Mouse (Mus musculus) heart, embryonic 11.5 days (tissue): ENCODE data around the gene Ralgapb. TPM values are rescaled to one million over a fixed set of nuclear protein-coding genes. Genes with fewer than 3 reads are reported as not detected.

Experiments used
- ATAC-seq: fragments of 200-750 bp; cut with Nextera tagmentation; replicated peaks from 2 replicates; pipeline ENCODE4 v1.8.0; 2017; ENCODE audit warnings: moderate library complexity; ENCODE audit not compliant: insufficient number of reproducible peaks, low FRiP score, low TSS enrichment
- H3K27ac ChIP-seq: fragments of 300-500 bp; sonication (generic); 2 replicates; pipeline ENCODE4 v1.5.1; 2014; ENCODE audit warnings: mild to moderate bottlenecking, low read depth, low read length
- H3K27me3 ChIP-seq: fragments of 300-500 bp; sonication (generic); 2 replicates; pipeline ENCODE4 v1.6.1; 2014; ENCODE audit warnings: mild to moderate bottlenecking, low read length, mixed read lengths; ENCODE audit not compliant: control insufficient read depth, insufficient read depth
- H3K36me3 ChIP-seq: fragments of 300-500 bp; sonication (generic); 2 replicates; pipeline ENCODE4 v1.6.1; 2014; ENCODE audit warnings: mild to moderate bottlenecking, low read length, moderate library complexity, mixed read lengths; ENCODE audit not compliant: control insufficient read depth, insufficient read depth
- H3K4me1 ChIP-seq: fragments of 300-500 bp; sonication (generic); 2 replicates; pipeline ENCODE4 v1.6.1; 2014; ENCODE audit warnings: low read length; ENCODE audit not compliant: control insufficient read depth, insufficient read depth
- H3K4me2 ChIP-seq: fragments of 300-500 bp; sonication (generic); 2 replicates; pipeline ENCODE4 v1.6.1; 2014; ENCODE audit warnings: mild to moderate bottlenecking, moderate library complexity
- H3K4me3 ChIP-seq: fragments of 300-500 bp; sonication (generic); 2 replicates; pipeline ENCODE4 v1.5.1; 2014; ENCODE audit warnings: low read depth, low read length
- H3K9ac ChIP-seq: fragments of 300-500 bp; sonication (generic); 2 replicates; pipeline ENCODE4 v1.6.1; 2014; ENCODE audit warnings: mild to moderate bottlenecking, low read depth, low read length, moderate library complexity
- H3K9me3 ChIP-seq: fragments of 300-500 bp; sonication (generic); replicated peaks from 2 replicates; pipeline ENCODE4 v1.6.1; 2016; ENCODE audit warnings: low read length; ENCODE audit not compliant: control insufficient read depth
- WGBS: fragments of 180-500 bp; shearing (Covaris S2); extraction: QIAGEN DNeasy Blood & Tissue Kit; methylation state at CpG from one replicate; pipeline ENCODE4 v1.1.7; 2014; ENCODE audit not compliant: insufficient replicate concordance; 5-methylcytosine and 5-hydroxymethylcytosine counted together
- polyA plus RNA-seq: library from polyadenylated mRNA; unstranded; fragments of >200 nt; fragmentation: Nextera tagmentation; extraction: Ambion mirVana; gene quantifications from 2 replicates; pipeline ENCODE4 v1.2.1, GENCODE M21; 2014

Gene Ralgapb
- polyA plus RNA-seq, 1 experiment from 2014 or later = 16.5 TPM

GRCm38 (mm10) chr2:158539433-158540305 is 130.0 kb downstream of the Ralgapb start:
- H3K4me3 ChIP-seq = no peak overlapping the region
- H3K27me3 ChIP-seq = peaks cover 11% of the 10 kb centered on the region; the same call in 1 of the 2 replicates
- H3K4me1 ChIP-seq = no peaks in the 10 kb centered on the region
- H3K4me2 ChIP-seq = peak overlapping the region; percentile 31
- H3K27ac ChIP-seq = no peak overlapping the region
- no peak overlapping the region for H3K9ac ChIP-seq
- 46% methylated on average over 24 of the region's 24 CpGs for WGBS
- no peaks in the 10 kb centered on the region for H3K36me3 ChIP-seq
- H3K9me3 ChIP-seq = no peaks in the 10 kb centered on the region
- no peak for ATAC-seq

- Histone ChIP-seq H3K9ac (no peak overlapping the region), H3K4me2 (no peak overlapping the region), H3K4me1 (no peaks in the 10 kb centered on the region), H3K9me3 (no peaks in the 10 kb centered on the region), H3K27me3 (peaks cover 11% of the 10 kb centered on the region; the same call in 1 of the 2 replicates), H3K4me3 (no peak overlapping the region), H3K27ac (no peak overlapping the region), H3K36me3 (no peaks in the 10 kb centered on the region)
- ATAC-seq = no peak
- WGBS = 48% methylated on average over 4 of the region's 4 CpGs
These were observed 131.6 kb downstream of the Ralgapb start for GRCm38 (mm10) chr2:158541286-158541685.

- H3K4me3 ChIP-seq = no peak overlapping the region
- ATAC-seq = no peak
- no peak overlapping the region for H3K9ac ChIP-seq
- H3K4me2 ChIP-seq = no peak overlapping the region
- no peaks in the 10 kb centered on the region for H3K36me3 ChIP-seq
- no peaks in the 10 kb centered on the region for H3K9me3 ChIP-seq
- WGBS = 62% methylated on average over 2 of the region's 2 CpGs
- H3K4me1 ChIP-seq = no peaks in the 10 kb centered on the region
- H3K27me3 ChIP-seq = peaks cover 22% of the 10 kb centered on the region
- H3K27ac ChIP-seq = no peak overlapping the region
These were observed 135.6 kb downstream of the Ralgapb start for GRCm38 (mm10) chr2:158545266-158545665.

GRCm38 (mm10) chr2:158546751-158547150 is 137.1 kb downstream of the Ralgapb start:
- ATAC-seq = no peak
- H3K9me3 ChIP-seq = no peaks in the 10 kb centered on the region
- H3K9ac ChIP-seq = peak overlapping the region; percentile 34; the same call in 1 of the 2 replicates
- peak overlapping the region; percentile 43 for H3K4me2 ChIP-seq
- WGBS = 7% methylated on average over 17 of the region's 17 CpGs
- H3K36me3 ChIP-seq = no peaks in the 10 kb centered on the region
- H3K27ac ChIP-seq = no peak overlapping the region
- no peak overlapping the region for H3K4me3 ChIP-seq
- no peaks in the 10 kb centered on the region for H3K4me1 ChIP-seq
- peaks cover 32% of the 10 kb centered on the region for H3K27me3 ChIP-seq

Other genes with a start within 250 kb of the Ralgapb start
- gene D630003M21Rik, start 180.6 kb upstream of the Ralgapb start, polyA plus RNA-seq = 0.37 and 0.57 TPM in 2 replicates
- gene Bpi, start 151.8 kb upstream of the Ralgapb start, polyA plus RNA-seq = not detected in 2 replicates
- gene Lbp, start 103.4 kb upstream of the Ralgapb start, polyA plus RNA-seq = 9.2 and 10.1 TPM in 2 replicates
- gene Snhg11, start 34.2 kb upstream of the Ralgapb start, polyA plus RNA-seq = 1.3 and 1.6 TPM in 2 replicates
- not detected in 2 replicates for gene Adig, start 92.8 kb downstream of the Ralgapb start, polyA plus RNA-seq
- gene Arhgap40, start 102.9 kb downstream of the Ralgapb start, polyA plus RNA-seq = not detected in 2 replicates
- gene Slc32a1, start 200.9 kb downstream of the Ralgapb start, polyA plus RNA-seq = 0.07 and 0.10 TPM in 2 replicates
- gene Actr5, start 215.0 kb downstream of the Ralgapb start, polyA plus RNA-seq = 8.7 and 8.8 TPM in 2 replicates